Mouse (Mus musculus) testis, adult 2 months (tissue): ENCODE results near the gene Elof1. TPM values are rescaled to one million over a fixed set of nuclear protein-coding genes. Genes with fewer than 3 reads are reported as not detected.

Source experiments
- H3K27ac ChIP-seq: fragments of 200-500 bp; 2 replicates; pipeline ENCODE4 v1.5.1; 2012; ENCODE audit warnings: low read depth, low read length; ENCODE audit not compliant: control insufficient read depth, insufficient read depth
- H3K27me3 ChIP-seq: fragments of 200-500 bp; 2 replicates; pipeline ENCODE4 v1.6.1; 2012; ENCODE audit warnings: mild to moderate bottlenecking, low read length, moderate library complexity; ENCODE audit not compliant: control insufficient read depth, insufficient read depth
- H3K36me3 ChIP-seq: fragments of 200-500 bp; 2 replicates; pipeline ENCODE4 v1.6.1; 2012; ENCODE audit warnings: mild to moderate bottlenecking, low read length; ENCODE audit not compliant: control insufficient read depth, insufficient read depth
- H3K4me1 ChIP-seq: fragments of 200-500 bp; 2 replicates; pipeline ENCODE4 v1.6.1; 2012; ENCODE audit warnings: low read length; ENCODE audit not compliant: control insufficient read depth, insufficient read depth
- H3K4me3 ChIP-seq: fragments of 200-500 bp; 2 replicates; pipeline ENCODE4 v1.5.1; 2012; ENCODE audit warnings: low read depth, mild to moderate bottlenecking, low read length, moderate library complexity, mixed read lengths; ENCODE audit not compliant: control insufficient read depth
- CTCF ChIP-seq: fragments of 200-500 bp; IDR thresholded peaks from 2 replicates; pipeline ENCODE4 v1.5.1; 2012; ENCODE audit warnings: low read depth, mild to moderate bottlenecking, inconsistent platforms, low read length, moderate library complexity; ENCODE audit not compliant: control insufficient read depth, insufficient read depth, insufficient replicate concordance
- POLR2A ChIP-seq: fragments of 200-500 bp; IDR thresholded peaks from 2 replicates; pipeline ENCODE4 v1.6.1; 2012; ENCODE audit warnings: low read depth, mild to moderate bottlenecking, inconsistent platforms, low read length, moderate library complexity; ENCODE audit not compliant: control insufficient read depth
- polyA plus RNA-seq: library from polyadenylated mRNA; depleted of rRNA; stranded (reverse); fragments of >200 nt; gene quantifications from 2 replicates; pipeline ENCODE4 v1.2.3, GENCODE M21; 2012

The Elof1 gene
- polyA plus RNA-seq, 1 experiment: 1,299 TPM

DNA sequence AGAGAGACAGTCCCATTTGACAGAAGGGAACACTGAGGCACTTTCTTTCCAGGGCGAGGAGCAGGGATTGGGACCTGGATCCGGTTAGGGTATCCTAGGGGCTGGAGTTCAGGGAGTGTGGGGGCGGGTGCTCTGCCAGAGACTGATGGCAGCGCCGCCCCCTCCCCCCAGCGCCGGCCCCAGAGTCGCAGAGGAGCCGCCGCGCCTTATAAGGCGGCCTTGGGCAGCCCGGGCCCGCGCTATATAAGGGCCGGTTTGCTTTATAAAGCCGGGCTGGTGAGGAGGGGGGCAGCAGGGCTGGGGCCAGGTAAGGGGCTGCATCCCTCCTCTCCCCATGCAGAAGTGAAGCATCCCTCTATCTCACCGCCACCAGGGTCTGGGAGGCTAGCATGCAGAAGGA is 17.1 kb downstream of the Elof1 start:
- TF ChIP-seq POLR2A: no peak
- no peak for TF ChIP-seq CTCF
- Histone ChIP-seq H3K27ac (peak overlapping the region; percentile 21; the same call in 1 of the 2 replicates), H3K4me1 (peaks cover 7% of the 10 kb centered on the region; the same call in 1 of the 2 replicates), H3K36me3 (no peaks in the 10 kb centered on the region), H3K4me3 (peak overlapping the region; percentile 66), H3K27me3 (no peaks in the 10 kb centered on the region)

DNA sequence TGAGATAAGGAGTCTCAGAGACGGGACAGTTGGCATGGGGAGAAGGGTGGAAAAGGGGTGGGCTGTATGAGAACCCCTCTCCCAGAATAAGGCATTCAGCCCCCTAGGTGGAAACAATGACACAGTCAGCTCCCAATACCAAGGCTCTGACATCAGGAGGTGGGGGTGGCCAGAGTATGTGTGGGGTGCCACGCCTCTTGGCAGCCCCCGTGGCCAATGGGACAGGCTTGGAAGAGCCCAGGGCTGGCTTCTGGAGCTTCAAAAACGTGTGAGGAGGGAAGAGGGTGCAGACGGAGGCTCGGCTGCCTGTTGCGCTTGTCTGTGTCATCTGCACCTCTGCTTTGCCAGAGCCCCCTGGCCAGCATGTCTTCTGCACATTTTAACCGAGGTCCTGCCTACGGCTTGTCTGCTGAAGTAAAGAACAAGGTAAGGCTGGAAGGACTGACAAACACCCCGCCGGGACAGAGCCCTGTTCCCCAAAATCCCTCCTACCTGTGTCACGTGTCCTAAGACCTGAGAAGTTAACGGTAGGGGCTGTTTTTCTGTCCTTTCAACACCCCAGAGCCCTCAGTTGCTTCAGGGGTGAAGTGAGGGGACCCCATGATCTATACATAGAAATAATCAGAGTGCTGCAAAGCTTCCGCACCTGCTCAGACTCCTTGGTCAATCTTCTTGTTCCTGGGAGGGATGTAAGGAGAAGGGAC is 17.8 kb downstream of the Elof1 start, which contains the start of gene Cnn1:
TSS of gene Cnn1 (plus strand) at position 224 of the 704 bp plus-strand sequence.
- H3K27ac ChIP-seq: peak within 1 kb of the TSS; percentile 21; the same call in 1 of the 2 replicates
- peak within 1 kb of the TSS; percentile 66 for H3K4me3 ChIP-seq
- no peaks in the 10 kb centered on the region for H3K27me3 ChIP-seq
- TF ChIP-seq CTCF (no peak), POLR2A (no peak)
- peaks cover 7% of the 10 kb centered on the region; the same call in 1 of the 2 replicates for H3K4me1 ChIP-seq
- no peaks in the 10 kb centered on the region for H3K36me3 ChIP-seq

DNA sequence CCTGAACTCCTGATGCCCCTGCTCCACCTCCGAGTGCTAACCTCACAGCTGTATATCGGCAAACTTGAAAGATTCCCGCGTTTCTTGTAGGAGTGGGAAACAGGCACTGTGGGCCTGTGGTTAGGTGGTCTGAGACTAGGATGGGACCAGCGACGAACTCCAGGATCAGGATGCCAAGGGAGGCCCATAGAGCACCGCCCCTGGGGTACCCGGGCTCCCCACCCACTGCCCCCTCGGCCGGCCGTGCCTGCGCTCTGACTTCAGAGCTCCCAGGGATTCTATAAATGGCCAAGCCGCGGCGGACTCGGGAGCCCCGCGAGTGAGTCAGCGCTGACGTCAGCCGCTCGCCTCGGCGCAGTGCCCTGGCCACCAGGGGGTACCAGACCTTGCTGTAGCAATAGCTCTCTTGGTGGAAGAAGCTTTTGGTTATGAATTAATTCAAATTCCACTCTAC is 21.1 kb downstream of the Elof1 start:
- Histone ChIP-seq H3K4me1 (peaks cover 7% of the 10 kb centered on the region; the same call in 1 of the 2 replicates), H3K4me3 (peak overlapping the region; percentile 20; the same call in 1 of the 2 replicates), H3K36me3 (no peaks in the 10 kb centered on the region), H3K27me3 (no peaks in the 10 kb centered on the region), H3K27ac (no peak overlapping the region)
- TF ChIP-seq CTCF (peak; percentile 40; the same call in 1 of the 2 replicates), POLR2A (no peak)

DNA sequence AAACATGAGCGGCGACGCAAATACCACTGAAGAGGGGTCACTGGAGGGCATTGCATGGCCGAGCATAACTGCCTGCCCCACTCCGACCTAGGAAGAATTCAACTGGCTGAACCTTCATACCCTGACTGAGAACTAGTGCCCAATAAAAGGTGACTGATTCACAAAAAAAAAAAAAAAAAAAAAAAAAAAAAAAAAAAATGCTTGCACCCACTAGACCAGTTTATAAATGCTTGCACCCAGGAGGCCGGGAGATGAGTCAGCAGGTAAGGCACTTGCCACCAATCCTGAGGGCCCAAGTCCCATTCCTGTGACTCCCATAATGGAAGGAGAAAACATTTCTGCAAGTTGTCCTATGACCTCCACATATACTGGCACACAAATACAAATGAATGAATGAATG is 24.2 kb downstream of the Elof1 start:
- Histone ChIP-seq H3K27me3 (no peaks in the 10 kb centered on the region), H3K4me1 (peaks cover 4% of the 10 kb centered on the region; the same call in 1 of the 2 replicates), H3K27ac (no peak overlapping the region), H3K4me3 (no peak overlapping the region), H3K36me3 (no peaks in the 10 kb centered on the region)
- TF ChIP-seq POLR2A (no peak), CTCF (no peak)

DNA sequence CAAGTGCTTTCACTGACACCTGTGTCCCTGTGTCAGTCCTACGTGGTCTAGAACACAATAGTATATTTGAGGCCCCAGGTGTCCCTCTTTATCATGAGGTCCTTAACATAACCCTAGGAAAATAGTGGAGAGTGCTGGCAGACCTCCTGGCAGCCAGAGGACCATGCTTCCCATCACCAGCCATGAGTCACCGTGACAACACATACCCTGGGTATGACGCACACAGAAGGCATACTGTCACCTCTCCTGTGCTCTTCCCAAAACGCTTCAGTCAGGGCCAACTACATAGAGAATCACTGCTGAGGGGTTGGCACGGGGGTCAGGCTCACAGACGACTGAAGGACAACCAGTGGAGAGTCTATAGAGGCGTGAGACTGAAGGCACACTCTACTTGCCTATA is 27.0 kb downstream of the Elof1 start:
- TF ChIP-seq CTCF (no peak), POLR2A (no peak)
- Histone ChIP-seq H3K27me3 (no peaks in the 10 kb centered on the region), H3K4me1 (peaks cover 5% of the 10 kb centered on the region), H3K36me3 (no peaks in the 10 kb centered on the region), H3K27ac (no peak overlapping the region), H3K4me3 (no peak overlapping the region)

DNA sequence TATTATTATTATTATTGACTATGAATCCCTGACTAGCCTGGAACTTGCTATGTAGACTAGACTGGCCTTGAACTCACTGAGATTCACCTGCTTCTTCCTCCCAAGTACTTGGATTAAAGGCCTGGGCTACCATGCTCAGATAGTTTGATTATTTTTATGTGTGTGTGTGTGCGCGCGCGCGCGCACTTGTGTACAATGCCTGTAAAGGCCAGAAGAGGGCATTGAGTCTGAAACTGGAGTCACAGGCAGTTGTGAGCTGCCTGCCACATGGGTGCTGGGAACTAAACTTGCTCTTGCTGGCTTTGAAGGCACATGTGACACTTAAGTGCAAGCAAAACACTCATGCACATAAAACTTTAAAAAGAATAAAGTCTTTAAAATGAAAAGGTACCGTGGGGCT is 27.7 kb downstream of the Elof1 start:
- Histone ChIP-seq H3K27ac (no peak overlapping the region), H3K4me1 (peaks cover 8% of the 10 kb centered on the region), H3K4me3 (no peak overlapping the region), H3K27me3 (no peaks in the 10 kb centered on the region), H3K36me3 (no peaks in the 10 kb centered on the region)
- no peak for TF ChIP-seq POLR2A
- TF ChIP-seq CTCF: no peak

DNA sequence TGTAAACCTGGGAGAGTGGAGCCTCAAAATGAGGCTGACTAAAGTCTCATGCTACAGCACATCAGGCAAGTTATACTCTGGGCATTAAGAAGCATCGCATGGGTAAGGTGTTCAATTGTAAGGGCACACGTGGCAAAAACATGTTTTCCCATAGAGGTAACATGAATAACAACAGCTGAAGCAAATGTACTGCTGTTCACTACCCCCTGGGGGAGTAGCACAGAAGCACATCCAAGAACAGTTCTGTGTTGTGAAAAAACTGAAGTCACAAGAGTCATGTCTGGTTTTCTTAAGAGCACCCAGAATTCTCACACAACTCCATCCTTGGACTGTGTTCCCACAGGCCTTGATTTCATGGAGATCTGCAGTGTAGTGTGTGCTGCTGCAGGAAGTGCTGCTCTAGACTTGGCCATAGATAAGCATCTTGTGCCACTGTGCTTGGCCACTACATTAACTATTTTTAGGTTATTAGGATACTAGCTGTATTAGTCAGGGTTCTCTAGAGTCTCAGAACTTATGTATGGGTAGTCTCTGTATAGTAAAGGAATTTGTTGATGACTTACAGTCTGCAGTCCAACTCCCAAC is 29.8 kb downstream of the Elof1 start:
- peak overlapping the region; percentile 48; the same call in 1 of the 2 replicates for H3K4me3 ChIP-seq
- H3K27me3 ChIP-seq: no peaks in the 10 kb centered on the region
- TF ChIP-seq POLR2A: no peak
- TF ChIP-seq CTCF: no peak
- no peak overlapping the region for H3K27ac ChIP-seq
- H3K4me1 ChIP-seq: peaks cover 8% of the 10 kb centered on the region
- H3K36me3 ChIP-seq: no peaks in the 10 kb centered on the region
